8 mouse cellular contexts compared by ENCODE assay signal in genomic region chr3:51195321-51195720, GRCm38 (mm10). TPM values are rescaled to one million over a fixed set of nuclear protein-coding genes. Genes with fewer than 3 reads are reported as not detected.
DNase-seq lines count a peak whose midpoint lies in the region; ATAC-seq lines count a peak whose summit lies in the region.

No protein-coding gene starts in this region.

- no peaks in the 10 kb centered on the region for H3K9me3 ChIP-seq in forebrain, embryonic 12.5 days
- no peaks in the 10 kb centered on the region for H3K9me3 ChIP-seq in heart, embryonic 15.5 days (replicated peaks)

- H3K27me3 ChIP-seq in forebrain, embryonic 12.5 days: no peaks in the 10 kb centered on the region
- no peaks in the 10 kb centered on the region for H3K27me3 ChIP-seq in heart, embryonic 15.5 days

- 0 out of 2 replicates have a peak, but pooled peaks cover 3% of the 10 kb centered on the region for H3K4me1 ChIP-seq in forebrain, embryonic 12.5 days
- H3K4me1 ChIP-seq in heart, embryonic 15.5 days (replicated peaks): peaks cover 25% of the 10 kb centered on the region

- H3K4me3 ChIP-seq in forebrain, embryonic 12.5 days (replicated peaks): no peak overlapping the region
- H3K4me3 ChIP-seq in heart, embryonic 15.5 days: peak overlapping the region; percentile 33

- peak overlapping the region; percentile 24 for H3K4me2 ChIP-seq in forebrain, embryonic 12.5 days
- peak overlapping the region; percentile 63 for H3K4me2 ChIP-seq in heart, embryonic 15.5 days

- H3K27ac ChIP-seq in forebrain, embryonic 12.5 days: no peak overlapping the region
- peak overlapping the region; percentile 52 for H3K27ac ChIP-seq in heart, embryonic 15.5 days

- H3K36me3 ChIP-seq in forebrain, embryonic 12.5 days (replicated peaks): no peaks in the 10 kb centered on the region
- no peaks in the 10 kb centered on the region for H3K36me3 ChIP-seq in heart, embryonic 15.5 days

- H3K9ac ChIP-seq in forebrain, embryonic 12.5 days: no peak overlapping the region
- H3K9ac ChIP-seq in heart, embryonic 15.5 days: 0 out of 2 replicates have a peak overlapping the region, but pooled peaks have one; percentile 6

- 57% methylated on average over 8 of the region's 8 CpGs for WGBS in forebrain, embryonic 12.5 days
- 13% methylated on average over 8 of the region's 8 CpGs for WGBS in heart, embryonic 15.5 days

- no peak for ATAC-seq in forebrain, embryonic 12.5 days (ENCODE audit: low FRiP score)
- ATAC-seq in heart, embryonic 15.5 days (replicated peaks; ENCODE audit: insufficient number of reproducible peaks, insufficient read depth, low FRiP score, low read depth): peak; percentile 36; the same call in 1 of the 2 replicates

- DNase-seq in urinary bladder, adult 18-20 months (ENCODE audit: low spot score in 2 of 2): peak; percentile 42 to 79
- no peak for DNase-seq in urinary bladder, adult 2 months (ENCODE audit: low spot score)
- DNase-seq in layer of hippocampus, postnatal 14 days (ENCODE audit: low spot score in 2 of 2): peak; percentile 36 to 64
- peak; percentile 46 to 59 for DNase-seq in lung, postnatal 4 days
- DNase-seq in right cerebral cortex, postnatal 4 days: peak; percentile 23
- no peak for DNase-seq in cerebellum, postnatal 4 days (ENCODE audit: low spot score in 2 of 2)

RNA-seq across cellular contexts. Expression of gene Noct, which starts 28.9 kb away (rescaled TPM):
- 10.7 and 12.5 TPM in 2 replicates for polyA plus RNA-seq in urinary bladder, adult 2 months (2012; rRNA removed)
- polyA plus RNA-seq in forebrain, embryonic 12.5 days (2016; fragmentation: Nextera tagmentation; extraction: Ambion mirVana): 14.9 and 16.4 TPM in 2 replicates
- polyA plus RNA-seq in heart, embryonic 15.5 days (2015; fragmentation: Nextera tagmentation; extraction: Ambion mirVana): 9.7 and 10.3 TPM in 2 replicates
- total RNA-seq in layer of hippocampus, postnatal 14 days (2021): 10 to 100 TPM; 54.4 to 58.6 TPM

Comparison
In these comparisons a context has a peak if more than half of its experiments do, and no peak if none do; other contexts are left out.
1. DNase-seq: peak in urinary bladder, adult 18-20 months (2 of 2), layer of hippocampus, postnatal 14 days (2 of 2), lung, postnatal 4 days (2 of 2) and right cerebral cortex, postnatal 4 days (single experiment); none in urinary bladder, adult 2 months (single experiment) and cerebellum, postnatal 4 days (0 of 2).